Mouse (Mus musculus): ENCODE measurements at regions not wholly inside any gene's neighbourhood (a gene's known extent, or its start where the extent isn't known, plus 50 kb on each side); places are given as distances from the start of the nearest gene placed in this dataset.

DNA sequence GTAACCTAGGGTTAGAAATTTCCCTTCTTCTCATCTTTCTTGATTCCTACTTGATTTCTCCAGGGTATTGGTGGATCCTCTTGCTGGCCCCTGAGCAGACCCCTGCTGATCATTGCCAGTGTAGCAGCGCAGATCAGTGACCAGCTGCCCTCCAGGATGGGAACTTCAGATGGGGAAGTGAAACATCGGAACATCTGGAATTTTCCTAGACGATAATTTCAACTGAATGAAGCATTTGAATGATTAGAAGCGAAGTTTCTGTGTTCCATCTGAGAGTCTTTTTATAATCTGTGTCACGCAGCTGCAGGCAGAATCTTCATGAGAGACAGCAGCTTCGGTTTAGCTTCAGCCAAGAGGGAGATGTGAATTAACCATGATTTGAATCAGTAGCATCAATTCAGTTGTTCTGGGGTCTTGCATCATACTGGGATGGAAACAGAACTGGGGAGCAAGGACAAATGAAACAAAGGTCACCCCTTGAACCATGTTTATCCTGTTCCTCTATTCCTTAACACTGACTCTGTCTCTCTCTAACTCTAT lies 57.8 kb upstream of the Ddit4l start:
- DNase-seq (ENCODE audit: low spot score) = no peak

DNA sequence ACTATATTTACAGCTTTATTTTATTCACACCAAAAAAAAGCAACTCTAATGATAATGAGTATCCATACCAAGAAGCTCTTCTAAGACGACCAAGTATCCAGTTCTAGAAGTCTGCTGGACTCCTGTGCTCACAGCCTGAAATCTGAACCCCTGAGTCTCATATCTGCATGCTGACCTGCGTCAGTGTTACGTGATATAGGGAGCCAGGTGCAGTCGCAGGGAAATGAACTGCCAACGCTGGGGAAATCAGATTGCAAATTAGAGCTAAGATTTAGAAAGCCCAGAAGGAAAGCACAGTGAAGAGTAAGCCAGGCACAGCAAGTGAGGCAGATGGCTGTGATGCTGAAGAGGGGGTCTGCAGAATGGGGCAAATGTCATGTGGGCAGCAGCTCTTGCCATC lies 57.1 kb upstream of the Ddit4l start:
- no peak for DNase-seq (ENCODE audit: low spot score)

DNA sequence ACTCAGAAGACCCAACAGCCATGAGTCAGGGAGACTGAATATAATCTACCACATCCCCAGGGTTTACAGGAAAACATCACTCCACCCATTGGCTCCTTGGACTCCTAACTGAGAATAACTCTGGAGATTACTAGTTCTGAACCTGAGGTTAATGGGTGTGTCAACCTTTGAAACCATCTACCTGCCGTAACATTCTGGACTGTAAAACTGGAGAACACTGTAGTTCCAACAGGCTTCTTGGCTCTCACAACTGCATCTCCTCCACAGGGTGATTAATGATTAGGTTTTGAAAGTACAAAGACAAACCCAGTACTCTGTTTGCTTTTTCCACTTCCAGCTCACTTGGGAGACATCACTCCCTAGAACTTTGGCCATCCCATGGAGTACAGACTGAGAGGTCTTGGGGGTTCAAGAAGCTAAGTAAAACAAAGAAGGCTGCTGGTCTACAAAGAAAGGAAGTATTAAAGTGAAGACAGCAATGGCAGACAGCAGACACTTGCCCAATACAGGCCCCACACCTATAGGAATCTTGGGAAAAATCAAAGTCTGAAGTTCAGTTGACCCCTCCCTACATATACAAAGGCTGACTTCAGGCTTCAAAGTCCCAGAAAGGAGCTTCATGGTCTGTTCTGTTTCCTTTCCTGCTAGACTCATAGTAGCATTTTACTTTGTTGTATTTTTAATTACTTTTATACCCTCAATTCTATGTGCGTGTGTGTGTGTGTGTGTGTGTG lies 52.7 kb upstream of the Ddit4l start:
- DNase-seq (ENCODE audit: low spot score) = no peak
